ENCODE assay signal across 27 mouse cellular contexts in the genomic region with DNA sequence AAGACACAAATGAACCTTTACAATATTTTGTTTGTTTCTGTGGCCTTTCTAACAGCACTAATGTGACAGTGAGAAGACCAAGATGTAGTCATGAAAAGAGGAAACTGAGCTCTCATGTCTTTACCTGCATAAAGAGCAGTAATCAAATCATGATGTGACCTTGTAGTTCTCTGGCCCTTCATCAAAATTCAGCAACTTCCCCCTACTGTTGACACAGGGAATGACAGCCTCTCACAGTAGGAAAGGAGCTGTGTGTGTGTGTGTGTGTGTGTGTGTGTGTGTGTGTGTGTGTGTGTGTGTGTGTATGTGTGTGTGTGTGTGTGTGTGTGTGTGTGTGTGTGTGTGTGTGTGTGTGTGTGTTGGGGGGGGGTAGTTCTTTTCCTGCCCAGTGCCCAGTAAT. TPM values are rescaled to one million over a fixed set of nuclear protein-coding genes. Genes with fewer than 3 reads are reported as not detected.
DNase-seq lines count a peak whose midpoint lies in the region; ATAC-seq and TF ChIP-seq lines count a peak whose summit lies in the region.
"Not testable (repeated sequence)": the region's sequence is repeated elsewhere in the genome, so short reads cannot be mapped to it uniquely, and the experiment has no call there.
"Had no signal": no experiment of that assay in that cellular context is flagged by ENCODE, and none has a peak within 500 bp of the region (broad histone marks: within the 10 kb centered on the region; RNA-seq: fewer than 3 reads in every experiment).

No protein-coding gene starts in this region.

- not testable (repeated sequence) for H3K4me3 ChIP-seq in liver, adult 2 months (ENCODE audit: insufficient read depth, low read depth, low read length); midbrain, embryonic 11.5 days (ENCODE audit: low read depth, low read length)

- H3K79me2 ChIP-seq in liver, adult 2 months (ENCODE audit: control insufficient read depth, insufficient read depth, low read length): not testable (repeated sequence)

- not testable (repeated sequence) for H3K9ac ChIP-seq in liver, adult 2 months (ENCODE audit: low read depth, low read length); midbrain, embryonic 11.5 days (ENCODE audit: low read length)

- not testable (repeated sequence) for H3K4me2 ChIP-seq in midbrain, embryonic 11.5 days

- not testable (repeated sequence) for H3K27me3 ChIP-seq in liver, adult 2 months (ENCODE audit: control insufficient read depth, insufficient read depth, low read length); midbrain, embryonic 11.5 days (ENCODE audit: control insufficient read depth, insufficient read depth, low read length)

- peak; percentile 48 for DNase-seq in ES-CJ7 (ENCODE audit: low read depth, low spot score)
- DNase-seq in WW6 (ENCODE audit: low read depth, low spot score): peak; percentile 9
- DNase-seq in embryo, embryonic 10.5 days (ENCODE audit: low spot score): peak; percentile 32
- DNase-seq in heart, adult 11 months: peak; percentile 14
- DNase-seq in kidney, adult 9 months: peak; percentile 9
- peak; percentile 9 for DNase-seq in liver, adult 2 months (ENCODE audit: extremely low read depth, low read depth, low spot score)
- DNase-seq in midbrain, embryonic 11.5 days (ENCODE audit: low spot score, missing footprints): peak; percentile 84

- not testable (repeated sequence) for ATAC-seq in midbrain, embryonic 11.5 days (ENCODE audit: low FRiP score)

- not testable (repeated sequence) for H3K36me3 ChIP-seq in liver, adult 2 months (ENCODE audit: control insufficient read depth, insufficient read depth, low read length); midbrain, embryonic 11.5 days (ENCODE audit: control insufficient read depth, insufficient read depth, low read length)

- not testable (repeated sequence) for TF ChIP-seq CTCF in liver, adult 2 months (IDR thresholded peaks at IDR 0.05; ENCODE audit: low read depth, low read length)

- H3K27ac ChIP-seq in liver, adult 2 months (replicated peaks; ENCODE audit: insufficient read depth, low read depth, low read length); midbrain, embryonic 11.5 days (ENCODE audit: low read depth, low read length): not testable (repeated sequence)

- not testable (repeated sequence) for H3K4me1 ChIP-seq in liver, adult 2 months (ENCODE audit: control insufficient read depth, insufficient read depth, low read length); midbrain, embryonic 11.5 days (ENCODE audit: control insufficient read depth, insufficient read depth, low read length)

- not testable (repeated sequence) for TF ChIP-seq POLR2A in liver, adult 2 months (IDR thresholded peaks at IDR 0.05; ENCODE audit: extremely low read depth, insufficient read depth, low read length)

- not testable (repeated sequence) for H3K9me3 ChIP-seq in midbrain, embryonic 11.5 days (ENCODE audit: control insufficient read depth, low read length)

RNA-seq across cellular contexts. Expression of gene Sprr1a, which starts 4.4 kb away (rescaled TPM):
- not detected in 2 replicates for total RNA-seq in liver, adult 2 months (2014; rRNA removed)
- polyA plus RNA-seq in liver, adult 2 months (2012; rRNA removed): not detected in 2 replicates
- not detected in 2 replicates for polyA plus RNA-seq in midbrain, embryonic 11.5 days (2014; fragmentation: Nextera tagmentation; extraction: Ambion mirVana)
- total RNA-seq: gastrocnemius, adult 8-10 months; hematopoietic stem cell, adult 5-6 weeks; layer of hippocampus, postnatal 14 days had no signal
- polyA plus RNA-seq: forebrain, embryonic 13.5 days; heart, embryonic 10.5 days; limb, embryonic 10.5 days; liver, embryonic 11.5 days; neural tube, embryonic 13.5 days had no signal

RNA-seq across cellular contexts. Expression of gene Sprr4, which starts 19.0 kb away (rescaled TPM):
- total RNA-seq in liver, adult 2 months (2014; rRNA removed): not detected in 2 replicates
- not detected in 2 replicates for polyA plus RNA-seq in liver, adult 2 months (2012; rRNA removed)
- not detected in 2 replicates for polyA plus RNA-seq in midbrain, embryonic 11.5 days (2014; fragmentation: Nextera tagmentation; extraction: Ambion mirVana)
- total RNA-seq: gastrocnemius, adult 8-10 months; hematopoietic stem cell, adult 5-6 weeks; layer of hippocampus, postnatal 14 days had no signal
- polyA plus RNA-seq: C2C12; cortical plate, adult 2 months; embryonic facial prominence, embryonic 14.5 days; forebrain, embryonic 13.5 days; gonadal fat pad, adult 2 months; heart, embryonic 10.5 days; heart, embryonic 16.5 days; hindbrain, embryonic 16.5 days; intestine, embryonic 16.5 days; kidney, embryonic 16.5 days; limb, embryonic 10.5 days; liver, embryonic 11.5 days; lung, adult 2 months; midbrain, embryonic 15.5 days; myocyte; neural tube, embryonic 13.5 days; stomach, embryonic 14.5 days had no signal

RNA-seq across cellular contexts. Expression of gene Sprr3, which starts 22.7 kb away (rescaled TPM):
- total RNA-seq in liver, adult 2 months (2014; rRNA removed): not detected in 2 replicates
- not detected in 2 replicates for polyA plus RNA-seq in liver, adult 2 months (2012; rRNA removed)
- not detected in 2 replicates for polyA plus RNA-seq in midbrain, embryonic 11.5 days (2014; fragmentation: Nextera tagmentation; extraction: Ambion mirVana)
- total RNA-seq: gastrocnemius, adult 8-10 months; hematopoietic stem cell, adult 5-6 weeks; layer of hippocampus, postnatal 14 days had no signal
- polyA plus RNA-seq: C2C12; cortical plate, adult 2 months; forebrain, embryonic 13.5 days; gonadal fat pad, adult 2 months; heart, embryonic 10.5 days; heart, embryonic 16.5 days; hindbrain, embryonic 16.5 days; intestine, embryonic 16.5 days; kidney, embryonic 16.5 days; limb, embryonic 10.5 days; liver, embryonic 11.5 days; midbrain, embryonic 15.5 days; myocyte; neural tube, embryonic 13.5 days had no signal

RNA-seq across cellular contexts. Expression of gene Sprr1b, which starts 42.7 kb away (rescaled TPM):
- total RNA-seq in liver, adult 2 months (2014; rRNA removed): not detected in 2 replicates
- not detected in 2 replicates for polyA plus RNA-seq in liver, adult 2 months (2012; rRNA removed)
- not detected in 2 replicates for polyA plus RNA-seq in midbrain, embryonic 11.5 days (2014; fragmentation: Nextera tagmentation; extraction: Ambion mirVana)
- total RNA-seq: gastrocnemius, adult 8-10 months; hematopoietic stem cell, adult 5-6 weeks; layer of hippocampus, postnatal 14 days had no signal
- polyA plus RNA-seq: cortical plate, adult 2 months; forebrain, embryonic 13.5 days; gonadal fat pad, adult 2 months; heart, embryonic 10.5 days; heart, embryonic 16.5 days; hindbrain, embryonic 16.5 days; kidney, embryonic 16.5 days; limb, embryonic 10.5 days; liver, embryonic 11.5 days; midbrain, embryonic 15.5 days; neural tube, embryonic 13.5 days; stomach, embryonic 14.5 days had no signal

RNA-seq across cellular contexts. Expression of gene Sprr2k, which starts 48.9 kb away (rescaled TPM):
- total RNA-seq in liver, adult 2 months (2014; rRNA removed): not detected in 2 replicates
- not detected in 2 replicates for polyA plus RNA-seq in liver, adult 2 months (2012; rRNA removed)
- not detected in 2 replicates for polyA plus RNA-seq in midbrain, embryonic 11.5 days (2014; fragmentation: Nextera tagmentation; extraction: Ambion mirVana)
- total RNA-seq: gastrocnemius, adult 8-10 months; hematopoietic stem cell, adult 5-6 weeks; layer of hippocampus, postnatal 14 days had no signal
- polyA plus RNA-seq: cortical plate, adult 2 months; forebrain, embryonic 13.5 days; gonadal fat pad, adult 2 months; heart, embryonic 10.5 days; heart, embryonic 16.5 days; hindbrain, embryonic 16.5 days; intestine, embryonic 16.5 days; kidney, embryonic 16.5 days; limb, embryonic 10.5 days; liver, embryonic 11.5 days; midbrain, embryonic 15.5 days; neural tube, embryonic 13.5 days; stomach, embryonic 14.5 days had no signal

Comparison
In these comparisons a context has a peak if more than half of its experiments do, and no peak if none do; other contexts are left out.
1. DNase-seq: peak in every context shown above with its lines; median percentile 84 in midbrain, embryonic 11.5 days; 48 in ES-CJ7; 32 in embryo, embryonic 10.5 days; 14 in heart, adult 11 months; 9 in WW6; 9 in kidney, adult 9 months; 9 in liver, adult 2 months.